Mouse (Mus musculus): Measurements from ENCODE around the gene A1cf. TPM values are rescaled to one million over a fixed set of nuclear protein-coding genes. Genes with fewer than 3 reads are reported as not detected.

The A1cf gene
- total RNA-seq, 1 experiment from 2014 or later, result not detected

DNA sequence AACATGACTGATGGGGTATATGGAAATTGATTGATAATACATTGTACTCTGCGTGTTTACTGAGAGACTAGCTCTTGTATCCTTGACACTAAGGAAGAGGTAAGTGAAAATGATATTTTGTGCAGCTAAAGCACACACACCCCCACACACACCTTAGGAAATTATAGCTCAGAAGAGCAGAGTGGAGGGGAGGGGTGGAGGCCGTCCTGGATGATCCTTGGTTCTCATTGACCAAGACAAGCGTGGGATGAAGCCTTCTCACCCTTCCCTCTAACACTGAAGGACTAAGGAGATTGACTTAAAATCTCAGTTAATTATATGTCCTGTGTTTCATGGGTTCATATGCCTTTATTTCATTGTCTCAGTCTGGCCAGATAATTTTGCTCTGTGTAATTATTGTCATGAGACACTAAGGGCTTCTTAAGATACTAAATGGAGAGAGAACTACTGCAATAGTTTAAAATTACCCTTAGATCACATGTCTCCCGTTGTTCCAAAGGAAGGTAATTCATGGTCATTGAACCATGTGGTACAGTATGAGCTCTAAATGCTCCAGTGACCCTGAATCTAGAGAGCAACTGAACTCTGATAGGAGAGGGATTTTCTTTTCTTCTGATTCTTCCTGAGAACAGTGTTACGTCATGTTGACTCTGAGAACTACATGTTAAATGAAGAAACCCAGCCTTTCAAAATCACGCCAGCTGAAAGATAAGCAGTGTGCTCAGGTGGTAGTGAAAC, 55.2 kb downstream of the A1cf start:
- ATAC-seq (replicated peaks; ENCODE audit: insufficient number of reproducible peaks, low FRiP score, low TSS enrichment, poor library complexity, severe bottlenecking), result no peak

DNA sequence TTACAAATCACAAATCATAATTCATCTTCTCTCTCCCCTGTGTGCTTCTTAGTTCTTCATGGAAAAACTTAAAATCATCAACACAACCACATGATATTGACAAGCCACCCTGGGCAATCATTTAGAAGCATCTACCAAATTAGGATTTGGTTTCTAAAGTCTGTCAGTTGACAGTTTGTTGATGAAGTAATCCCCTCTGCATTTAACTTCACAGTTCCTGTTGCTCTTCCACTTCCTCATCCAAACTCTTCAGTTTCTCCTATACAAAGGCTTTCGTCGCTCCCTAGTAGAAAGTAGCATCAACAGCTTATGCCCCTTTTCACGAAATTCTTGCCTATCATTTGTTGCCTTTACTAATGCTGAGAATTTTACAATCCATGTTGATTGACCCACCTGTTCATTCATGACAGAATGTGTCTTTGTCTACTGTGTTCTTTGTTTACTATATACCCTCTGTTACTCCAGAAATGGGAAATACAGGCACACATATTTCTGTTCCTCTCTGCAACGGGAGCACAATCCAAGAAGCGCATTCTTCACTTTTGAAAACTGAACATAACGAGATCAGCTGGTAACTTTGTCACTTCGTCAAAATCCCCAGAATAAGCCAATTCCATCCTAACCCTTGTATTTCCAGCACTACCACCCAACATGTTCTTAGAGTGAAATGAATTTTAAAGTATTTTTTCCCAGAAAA, 82.4 kb downstream of the A1cf start:
- 0 out of 2 replicates have a peak, but pooled peaks have one; percentile 40 for ATAC-seq (replicated peaks; ENCODE audit: insufficient number of reproducible peaks, low FRiP score, low TSS enrichment, poor library complexity, severe bottlenecking)

DNA sequence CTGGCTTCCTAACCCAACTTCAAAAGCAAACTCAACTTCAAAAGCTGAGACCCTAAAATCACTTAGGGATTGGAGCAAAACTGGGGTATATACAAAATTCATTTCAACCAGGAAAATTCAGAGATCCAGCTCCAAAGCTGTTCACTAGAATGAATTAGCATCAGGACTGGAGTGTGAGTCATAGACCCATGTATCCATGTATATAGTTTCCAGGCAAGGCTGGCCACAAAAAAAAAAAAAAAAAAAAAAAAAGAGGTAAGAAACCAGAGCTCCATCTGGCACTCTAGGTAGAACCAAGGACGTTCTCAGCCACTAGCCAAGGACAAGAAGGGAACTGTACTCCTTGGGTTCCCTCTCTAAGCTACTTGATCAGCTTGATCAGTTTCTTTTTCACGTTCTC, 85.2 kb downstream of the A1cf start:
- no peak for ATAC-seq (replicated peaks; ENCODE audit: insufficient number of reproducible peaks, low FRiP score, low TSS enrichment, poor library complexity, severe bottlenecking)

DNA sequence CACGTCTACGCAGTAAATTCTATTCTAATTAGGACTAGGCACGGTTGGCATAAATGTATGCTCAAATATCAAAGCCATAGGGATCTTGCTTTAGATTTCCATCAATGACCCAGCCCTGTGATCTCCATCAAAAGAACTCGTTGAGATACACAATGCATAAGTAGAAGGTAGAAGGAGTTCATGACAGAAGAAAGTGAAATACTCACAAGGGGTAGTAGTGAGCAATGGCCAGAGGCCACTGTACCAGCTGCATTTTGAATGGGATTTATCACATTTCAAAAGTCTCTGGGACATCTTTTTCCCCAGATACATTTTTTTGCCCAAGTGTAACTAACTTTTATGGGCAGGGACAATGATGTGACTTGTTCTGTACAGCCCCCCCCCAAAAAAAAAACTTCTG, 85.7 kb downstream of the A1cf start:
- no peak for ATAC-seq (replicated peaks; ENCODE audit: insufficient number of reproducible peaks, low FRiP score, low TSS enrichment, poor library complexity, severe bottlenecking)

DNA sequence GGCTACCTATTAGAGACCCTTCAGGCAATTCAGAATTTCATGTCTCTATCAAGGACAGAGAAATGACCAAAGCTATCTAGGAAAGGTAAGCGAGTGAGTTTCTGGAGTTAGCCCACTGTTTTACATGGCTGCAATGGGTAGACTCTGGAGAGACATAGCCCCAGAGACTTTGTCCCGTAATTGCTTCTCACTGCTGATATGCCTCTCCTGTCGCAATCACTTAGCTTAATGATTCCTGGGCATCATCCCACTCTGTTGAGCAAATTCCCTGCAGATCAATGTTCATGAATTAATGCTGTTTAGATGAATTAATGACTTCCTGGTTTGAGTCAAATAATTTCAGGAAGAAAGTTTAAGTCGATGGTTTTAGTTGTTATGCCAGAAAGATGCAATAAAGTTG, 86.1 kb downstream of the A1cf start:
- no peak for ATAC-seq (replicated peaks; ENCODE audit: insufficient number of reproducible peaks, low FRiP score, low TSS enrichment, poor library complexity, severe bottlenecking)

DNA sequence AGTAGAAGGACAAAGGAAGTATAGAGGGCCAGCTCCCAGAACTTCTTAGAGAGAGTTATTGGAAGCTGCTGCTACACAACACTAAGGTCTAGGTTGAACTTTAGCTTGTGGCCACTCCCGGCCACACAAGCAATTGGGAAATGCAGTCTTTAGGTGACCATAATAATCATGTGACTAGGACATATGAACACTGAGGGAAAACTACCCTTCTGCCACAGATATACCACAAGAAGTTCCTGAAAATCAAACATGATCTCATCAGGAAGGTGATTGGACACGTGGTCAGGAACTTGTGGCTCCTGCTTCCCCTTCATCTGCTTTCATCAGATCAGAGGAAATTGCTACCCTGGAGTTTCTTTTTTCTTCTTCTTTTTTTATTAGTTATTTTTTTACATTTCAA, 87.8 kb downstream of the A1cf start:
- peak; percentile 35; the same call in 1 of the 2 replicates for ATAC-seq (replicated peaks; ENCODE audit: insufficient number of reproducible peaks, low FRiP score, low TSS enrichment, poor library complexity, severe bottlenecking)

DNA sequence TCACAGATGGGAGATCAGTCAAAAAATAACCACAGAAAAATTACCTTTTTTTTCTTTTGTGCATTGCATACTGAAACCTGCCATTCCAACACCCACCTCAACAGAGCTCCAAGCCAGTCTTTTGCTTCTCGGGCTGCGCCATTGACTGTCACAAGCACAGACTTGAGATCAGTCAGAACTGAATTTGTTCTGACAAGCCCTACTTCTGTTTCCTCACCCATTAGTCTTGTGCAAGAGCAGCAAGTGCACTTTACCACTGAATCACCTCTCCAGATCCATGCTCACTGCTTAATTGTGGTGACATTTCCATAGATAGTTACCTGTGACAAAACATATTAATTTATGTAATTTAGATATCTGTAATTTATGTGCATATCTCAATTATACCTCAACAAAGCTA, 91.9 kb downstream of the A1cf start:
- ATAC-seq (replicated peaks; ENCODE audit: insufficient number of reproducible peaks, low FRiP score, low TSS enrichment, poor library complexity, severe bottlenecking), result no peak

DNA sequence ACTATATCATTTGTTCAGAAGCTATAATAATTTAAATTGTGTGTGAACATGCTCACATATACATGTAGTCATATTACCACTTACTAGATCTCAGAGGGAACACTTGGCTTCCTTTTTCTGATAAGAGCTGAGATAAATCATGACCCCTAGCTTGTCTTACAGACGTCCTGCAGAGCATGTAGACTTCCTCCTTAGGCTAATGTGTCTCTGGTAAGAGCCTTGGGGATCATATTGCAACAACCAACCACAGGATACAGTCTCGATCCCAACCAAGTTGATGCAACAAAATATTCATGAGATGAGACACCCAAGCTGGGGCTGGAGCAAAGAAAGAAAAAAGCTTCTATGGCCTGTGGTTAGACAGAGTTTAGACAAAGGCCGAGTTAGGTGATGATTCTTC, 94.6 kb downstream of the A1cf start:
- no peak for ATAC-seq (replicated peaks; ENCODE audit: insufficient number of reproducible peaks, low FRiP score, low TSS enrichment, poor library complexity, severe bottlenecking)

DNA sequence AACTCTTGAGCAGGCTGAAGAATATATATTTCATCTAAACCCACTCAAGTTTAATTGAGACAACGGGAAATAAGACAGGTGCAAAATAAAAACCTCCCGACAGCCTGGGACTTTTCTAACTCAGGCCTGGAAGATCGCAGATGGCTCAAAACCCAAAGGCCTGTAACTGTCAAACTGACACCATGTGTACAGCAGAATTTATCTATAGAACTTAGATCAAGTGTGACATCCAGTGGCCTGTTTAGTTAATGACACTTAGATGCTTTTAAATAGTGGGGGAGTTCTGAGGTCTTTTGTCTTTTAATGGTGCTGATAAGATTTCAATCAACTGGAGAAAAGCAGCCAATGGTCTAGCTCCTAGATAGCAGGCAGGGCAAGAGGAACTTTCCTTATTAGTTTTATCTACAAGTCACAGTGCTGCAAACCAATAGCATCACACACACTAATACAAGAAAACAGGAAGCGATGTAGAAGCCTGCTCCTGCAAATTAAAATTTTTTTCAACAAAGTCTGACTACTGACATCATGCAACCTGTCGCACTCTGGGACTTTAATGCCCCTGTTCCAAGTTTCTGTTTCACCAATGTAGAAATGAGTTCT, 99.5 kb downstream of the A1cf start:
- no peak for ATAC-seq (replicated peaks; ENCODE audit: insufficient number of reproducible peaks, low FRiP score, low TSS enrichment, poor library complexity, severe bottlenecking)

DNA sequence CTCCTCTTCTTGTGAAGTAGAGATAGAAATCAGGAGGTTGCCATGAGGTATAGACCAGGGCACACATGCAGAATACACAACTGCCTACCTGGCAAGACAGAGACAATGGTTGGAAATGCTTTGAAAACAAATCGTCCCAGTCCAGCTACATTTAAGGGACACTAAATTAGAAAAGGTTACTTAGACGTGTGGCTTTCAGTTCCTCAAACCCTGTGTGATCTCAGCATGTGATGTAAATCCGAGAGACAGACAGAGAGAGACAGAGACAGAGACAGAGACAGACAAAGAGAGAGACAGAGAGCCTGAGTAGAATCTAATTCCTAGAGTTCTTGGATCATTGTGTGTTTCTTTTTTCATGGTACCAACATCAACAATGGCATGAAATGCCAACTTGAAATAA, 102.8 kb downstream of the A1cf start:
- peak; percentile 51; the same call in 1 of the 2 replicates for ATAC-seq (replicated peaks; ENCODE audit: insufficient number of reproducible peaks, low FRiP score, low TSS enrichment, poor library complexity, severe bottlenecking)

DNA sequence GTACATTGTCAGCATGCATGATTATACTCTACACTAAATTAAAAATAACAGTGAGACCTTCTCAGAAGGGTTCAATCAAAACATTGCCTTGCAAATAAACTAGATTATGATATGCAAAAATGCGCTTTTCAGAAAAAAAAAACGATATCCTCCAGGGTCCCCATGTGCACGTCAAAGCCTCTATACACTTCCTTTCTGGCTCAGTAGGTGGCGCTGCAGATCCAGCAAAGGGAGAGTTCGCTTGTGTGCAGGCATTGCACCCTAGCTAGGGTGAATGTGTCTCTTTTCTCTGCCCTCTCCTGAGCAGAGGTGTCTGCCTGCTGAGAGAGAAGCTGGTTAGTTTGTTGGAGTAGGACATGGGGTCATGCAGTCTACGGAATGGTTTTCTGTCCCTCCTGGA, 103.4 kb downstream of the A1cf start:
- peak; percentile 84 for ATAC-seq (replicated peaks; ENCODE audit: insufficient number of reproducible peaks, low FRiP score, low TSS enrichment, poor library complexity, severe bottlenecking)

DNA sequence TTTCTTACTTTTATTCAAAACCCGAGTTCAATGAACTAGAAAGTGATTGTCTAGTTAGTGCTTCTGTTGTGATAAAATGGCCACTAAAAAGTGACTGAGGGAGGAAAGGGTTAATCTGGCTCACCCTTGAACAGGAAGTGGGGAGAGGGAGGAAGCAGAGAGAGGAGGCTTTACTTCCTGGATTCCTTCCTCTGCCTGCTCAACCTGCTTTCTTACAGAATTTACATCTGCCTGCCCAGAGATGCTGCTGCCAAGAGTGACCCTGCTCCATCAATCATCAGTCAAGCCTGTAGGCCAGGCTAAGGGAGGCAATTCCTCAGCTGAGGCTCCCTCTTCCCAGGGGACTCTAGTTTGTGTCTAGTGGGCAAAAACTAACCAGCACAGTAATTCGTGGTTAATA, 107.3 kb downstream of the A1cf start:
- no peak for ATAC-seq (replicated peaks; ENCODE audit: insufficient number of reproducible peaks, low FRiP score, low TSS enrichment, poor library complexity, severe bottlenecking)

DNA sequence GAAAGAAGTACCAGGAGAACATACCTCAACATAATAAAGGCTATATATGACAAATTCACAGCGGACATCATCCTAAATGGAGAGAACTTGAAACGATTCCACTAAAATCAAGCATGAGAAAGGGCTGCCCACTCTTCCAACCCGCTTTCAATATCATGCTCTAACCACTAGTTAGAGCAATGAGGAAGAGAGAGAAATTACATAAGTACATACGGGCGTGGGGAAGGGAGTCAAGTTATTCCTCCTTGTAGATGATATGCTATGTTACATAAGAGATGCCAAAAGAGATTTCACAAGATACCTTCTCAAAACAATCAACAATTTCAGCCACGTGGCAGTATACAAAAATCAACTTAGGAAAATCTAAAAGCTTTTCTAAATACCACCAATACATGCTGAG, 122.5 kb downstream of the A1cf start:
- ATAC-seq (replicated peaks; ENCODE audit: insufficient number of reproducible peaks, low FRiP score, low TSS enrichment, poor library complexity, severe bottlenecking), result no peak

DNA sequence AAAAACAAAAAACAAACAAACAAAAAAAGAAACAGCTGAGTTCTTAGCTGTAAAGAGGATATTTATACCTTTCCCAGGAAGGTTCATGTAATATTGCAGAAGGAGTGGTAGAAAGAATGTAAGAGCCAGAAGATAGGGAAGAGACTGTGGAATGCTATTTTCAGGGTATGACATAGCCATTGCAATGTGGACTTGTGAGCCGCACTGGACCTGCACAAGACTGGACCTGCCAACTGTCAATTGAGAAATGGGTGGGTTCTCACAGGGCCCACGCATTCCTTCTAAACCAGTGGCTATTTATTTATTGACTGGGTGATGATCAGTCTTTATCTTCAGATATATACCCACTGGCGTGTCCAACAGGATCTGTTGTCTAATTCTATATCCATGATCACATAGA, 128.4 kb downstream of the A1cf start:
- no peak for ATAC-seq (replicated peaks; ENCODE audit: insufficient number of reproducible peaks, low FRiP score, low TSS enrichment, poor library complexity, severe bottlenecking)

Other genes starting within 250 kb of the A1cf start
- gene Prkg1, start 103.7 kb upstream of the A1cf start, total RNA-seq (2017), result 0.49 to 0.64 TPM (median 0.57 TPM) in 3 replicates
- 1.4 to 6.5 TPM (median 3.7 TPM) in 3 replicates for gene Asah2, start 239.4 kb downstream of the A1cf start, total RNA-seq (2017)